Mouse (Mus musculus) myocyte (in vitro differentiated cells): Measurements from ENCODE around the gene Cdyl2.

Experiments used
- POLR2A ChIP-seq: IDR thresholded peaks from one replicate; pipeline ENCODE4 v1.6.1; 2011; ENCODE audit warnings: low read depth, mild to moderate bottlenecking, control low read depth, moderate library complexity; ENCODE audit not compliant: insufficient read length
- TCF12 ChIP-seq: IDR thresholded peaks from one replicate; pipeline ENCODE4 v1.6.1; 2011; ENCODE audit warnings: mild to moderate bottlenecking, control low read depth; ENCODE audit not compliant: poor library complexity, insufficient read depth, severe bottlenecking

DNA sequence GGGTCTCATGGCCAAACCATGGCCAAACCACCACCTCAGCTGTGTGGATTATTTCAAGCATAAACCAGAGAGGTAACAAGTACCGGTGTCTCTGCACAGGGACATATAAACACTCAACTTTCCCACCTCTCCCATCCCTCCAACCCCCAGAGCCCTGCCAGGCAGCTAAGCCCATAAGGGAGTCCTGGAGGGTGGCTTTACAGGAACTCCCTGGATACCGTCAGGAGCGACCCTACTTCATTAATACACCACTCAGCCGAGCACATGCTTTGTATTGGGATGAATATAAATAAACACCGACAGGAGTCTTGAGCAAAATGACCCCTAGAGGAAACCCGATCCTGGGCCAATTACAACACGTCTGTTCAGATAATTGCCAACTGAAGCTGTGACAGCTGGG lies 194.0 kb downstream of the Cdyl2 start:
- TF ChIP-seq POLR2A (no peak), TCF12 (no peak)
